Mouse (Mus musculus) cortical plate, adult 2 months (tissue): Measurements from ENCODE around the gene Reep3.

Source experiments
- CTCF ChIP-seq: fragments of 200-500 bp; IDR thresholded peaks from 2 replicates; pipeline ENCODE4 v1.5.1; 2011; ENCODE audit warnings: mild to moderate bottlenecking, control low read depth, low read length; ENCODE audit not compliant: insufficient read depth; ENCODE audit errors: extremely low read depth
- POLR2A ChIP-seq: fragments of 200-500 bp; IDR thresholded peaks from 2 replicates; pipeline ENCODE4 v1.6.1; 2011; ENCODE audit warnings: mild to moderate bottlenecking, low read length, control low read depth; ENCODE audit not compliant: insufficient read depth; ENCODE audit errors: extremely low read depth

- no peak for TF ChIP-seq CTCF
- no peak for TF ChIP-seq POLR2A
Observed at GRCm38 (mm10) chr10:67058702-67059101, 38.0 kb downstream of the Reep3 start.
